ENCODE assay signal across 15 mouse cellular contexts in genomic region chr9:114758801-114759200, GRCm38 (mm10).
"Had no signal": no experiment of that assay in that cellular context is flagged by ENCODE, and none has a peak within 500 bp of the region (broad histone marks: within the 10 kb centered on the region; RNA-seq: fewer than 3 reads in every experiment).

No protein-coding gene starts in this region.

- H3K4me3 ChIP-seq: limb, embryonic 15.5 days; liver, embryonic 12.5 days; megakaryocyte, embryonic 14.5 days; neural tube, embryonic 13.5 days had no signal

- H3K4me1 ChIP-seq: limb, embryonic 15.5 days; liver, embryonic 12.5 days had no signal

- DNase-seq: kidney, adult 9 months; kidney, postnatal 36 days; layer of hippocampus, adult 9-11 months; layer of hippocampus, postnatal 36 days; right cerebral cortex, adult 18-20 months; right cerebral cortex, postnatal 4 days; thymus, adult 18-20 months; thymus, postnatal 36 days had no signal

- H3K27ac ChIP-seq: kidney, postnatal 0 days; limb, embryonic 15.5 days; liver, embryonic 12.5 days had no signal

- H3K27me3 ChIP-seq: limb, embryonic 15.5 days; liver, embryonic 12.5 days; megakaryocyte, embryonic 14.5 days; neural tube, embryonic 13.5 days had no signal

- H3K36me3 ChIP-seq: neural tube, embryonic 13.5 days had no signal

- ATAC-seq: intestine, postnatal 0 days; liver, embryonic 12.5 days; midbrain, embryonic 16.5 days had no signal
